Mouse (Mus musculus) lung, adult 2 months (tissue): Measurements from ENCODE around the gene Slco4a1.

Experiments used
- CTCF ChIP-seq: fragments of 200-500 bp; IDR thresholded peaks from 2 replicates; pipeline ENCODE4 v1.5.1; 2011; ENCODE audit warnings: mild to moderate bottlenecking, low read length, control low read depth; ENCODE audit not compliant: insufficient read depth
- POLR2A ChIP-seq: fragments of 200-500 bp; IDR thresholded peaks from 2 replicates; pipeline ENCODE4 v1.6.1; 2011; ENCODE audit warnings: low read depth, mild to moderate bottlenecking, control low read depth, low read length, borderline replicate concordance; ENCODE audit errors: extremely low read depth

GRCm38 (mm10) chr2:180415627-180416026 is 40.4 kb upstream of the Slco4a1 start:
- no peak for TF ChIP-seq CTCF
- no peak for TF ChIP-seq POLR2A
